ENCODE assay signal across 24 mouse cellular contexts in genomic region chr14:97546276-97546675, GRCm38 (mm10).
A peak's percentile ranks its signal among the peaks of the same experiment; 100 is the strongest.
DNase-seq lines count a peak whose midpoint lies in the region; ATAC-seq and TF ChIP-seq lines count a peak whose summit lies in the region.
"Had no signal": no experiment of that assay in that cellular context is flagged by ENCODE, and none has a peak within 500 bp of the region (broad histone marks: within the 10 kb centered on the region; RNA-seq: fewer than 3 reads in every experiment).

No protein-coding gene starts in this region.

- no peak overlapping the region for H3K4me3 ChIP-seq in hindbrain, postnatal 0 days (ENCODE audit: low read length)
- H3K4me3 ChIP-seq in liver, embryonic 11.5 days (ENCODE audit: low read depth, low read length) = no peak overlapping the region

- no peak overlapping the region for H3K27ac ChIP-seq in hindbrain, postnatal 0 days
- no peak overlapping the region for H3K27ac ChIP-seq in liver, embryonic 11.5 days (ENCODE audit: low read depth, low read length)

- DNase-seq in ES-CJ7 (ENCODE audit: low read depth, low spot score) (peak; percentile 52), R1 (ENCODE audit: low read depth, low spot score) (peak; percentile 77), ZHBTc4 (ENCODE audit: low read depth, low spot score) (peak; percentile 23)
- DNase-seq in hindbrain, postnatal 0 days (ENCODE audit: low spot score) = no peak
- DNase-seq in liver, embryonic 11.5 days (ENCODE audit: low spot score) = no peak
- no peak for DNase-seq in ovary, postnatal 36 days (ENCODE audit: low spot score)
- DNase-seq: adrenal gland, adult 2 months; adrenal gland, adult 8-10 months; adrenal gland, postnatal 10 days; adrenal gland, postnatal 14 days; adrenal gland, postnatal 25 days; adrenal gland, postnatal 36 days; B cell, adult 2 months; cerebellum, adult 11 months; cerebellum, adult 11-12 months; cerebellum, adult 18-20 months; cerebellum, adult 2 months; cerebellum, adult 8-10 months; cerebellum, adult 9-10 months had no signal

- H3K27me3 ChIP-seq in hindbrain, postnatal 0 days (ENCODE audit: insufficient read depth, low read length) = no peaks in the 10 kb centered on the region
- H3K27me3 ChIP-seq in liver, embryonic 11.5 days (replicated peaks; ENCODE audit: control insufficient read depth, insufficient read depth, low read length) = no peaks in the 10 kb centered on the region
- H3K27me3 ChIP-seq: CH12.LX, Patski had no signal

- WGBS in hindbrain, postnatal 0 days = 77% methylated on average over 4 of the region's 4 CpGs
- 76% methylated on average over 4 of the region's 4 CpGs for WGBS in liver, embryonic 11.5 days

- no peak overlapping the region for H3K4me2 ChIP-seq in hindbrain, postnatal 0 days (ENCODE audit: low read depth, low read length)
- no peak overlapping the region for H3K4me2 ChIP-seq in liver, embryonic 11.5 days

- no peaks in the 10 kb centered on the region for H3K4me1 ChIP-seq in hindbrain, postnatal 0 days (ENCODE audit: insufficient read depth, low read length)
- H3K4me1 ChIP-seq in liver, embryonic 11.5 days (replicated peaks; ENCODE audit: control insufficient read depth, insufficient read depth, low read length) = no peaks in the 10 kb centered on the region

- no peak for TF ChIP-seq CTCF in hindbrain, postnatal 0 days (IDR thresholded peaks at IDR 0.05; ENCODE audit: low read depth)

- no peak for ATAC-seq in hindbrain, postnatal 0 days
- ATAC-seq in liver, embryonic 11.5 days (replicated peaks; ENCODE audit: low FRiP score) = no peak
- ATAC-seq: activated CD4-positive, CD25-positive, alpha-beta regulatory T cell, adult 4 months; CD4-positive, CD25-positive, alpha-beta regulatory T cell, adult 4 months; Patski had no signal

- H3K9ac ChIP-seq in hindbrain, postnatal 0 days (replicated peaks; ENCODE audit: low read length) = no peak overlapping the region
- H3K9ac ChIP-seq in liver, embryonic 11.5 days (ENCODE audit: low read depth, low read length) = no peak overlapping the region

- no peaks in the 10 kb centered on the region for H3K36me3 ChIP-seq in hindbrain, postnatal 0 days (ENCODE audit: insufficient read depth, low read length)
- H3K36me3 ChIP-seq in liver, embryonic 11.5 days (ENCODE audit: control insufficient read depth, insufficient read depth, low read length) = no peaks in the 10 kb centered on the region
- H3K36me3 ChIP-seq: G1E had no signal

- H3K9me3 ChIP-seq in hindbrain, postnatal 0 days (ENCODE audit: low read length) = no peaks in the 10 kb centered on the region
- no peaks in the 10 kb centered on the region for H3K9me3 ChIP-seq in liver, embryonic 11.5 days (ENCODE audit: control insufficient read depth, low read length)

Comparison
In these comparisons a context has a peak if more than half of its experiments do, and no peak if none do; other contexts are left out.
1. DNase-seq: peak in ES-CJ7 (single experiment), R1 (single experiment) and ZHBTc4 (single experiment); none in hindbrain, postnatal 0 days (single experiment), liver, embryonic 11.5 days (single experiment) and ovary, postnatal 36 days (single experiment).